Mouse (Mus musculus) E14TG2a.4 (cell line): ENCODE measurements around the gene Pak2.

Experiments used
- CTCF ChIP-seq: conservative IDR thresholded peaks from 2 replicates; pipeline ENCODE4 v1.5.1; 2014; ENCODE audit warnings: low read length
- POU5F1 ChIP-seq: IDR thresholded peaks from 2 replicates; pipeline ENCODE4 v1.6.1; 2014; ENCODE audit warnings: low read length, borderline replicate concordance

- TF ChIP-seq CTCF (no peak), POU5F1 (no peak)
Observed at GRCm38 (mm10) chr16:32114406-32114805, 35.3 kb upstream of the Pak2 start.
